Mouse (Mus musculus) heart, adult 2 months (tissue): Measurements from ENCODE around the gene Armc10.

Experiments
- CTCF ChIP-seq: fragments of 200-600 bp; IDR thresholded peaks from 2 replicates; pipeline ENCODE4 v1.8.1; 2022; ENCODE audit warnings: antibody characterized with exemption, mild to moderate bottlenecking, moderate library complexity
- EP300 ChIP-seq: fragments of 200-500 bp; IDR thresholded peaks from 2 replicates; pipeline ENCODE4 v1.6.1; 2011; ENCODE audit warnings: low read depth, low read length, control low read depth; ENCODE audit not compliant: insufficient read depth
- POLR2A ChIP-seq: fragments of 200-500 bp; IDR thresholded peaks from 2 replicates; pipeline ENCODE4 v1.6.1; 2011; ENCODE audit warnings: mild to moderate bottlenecking, low read depth, low read length, control low read depth; ENCODE audit not compliant: insufficient read depth

DNA sequence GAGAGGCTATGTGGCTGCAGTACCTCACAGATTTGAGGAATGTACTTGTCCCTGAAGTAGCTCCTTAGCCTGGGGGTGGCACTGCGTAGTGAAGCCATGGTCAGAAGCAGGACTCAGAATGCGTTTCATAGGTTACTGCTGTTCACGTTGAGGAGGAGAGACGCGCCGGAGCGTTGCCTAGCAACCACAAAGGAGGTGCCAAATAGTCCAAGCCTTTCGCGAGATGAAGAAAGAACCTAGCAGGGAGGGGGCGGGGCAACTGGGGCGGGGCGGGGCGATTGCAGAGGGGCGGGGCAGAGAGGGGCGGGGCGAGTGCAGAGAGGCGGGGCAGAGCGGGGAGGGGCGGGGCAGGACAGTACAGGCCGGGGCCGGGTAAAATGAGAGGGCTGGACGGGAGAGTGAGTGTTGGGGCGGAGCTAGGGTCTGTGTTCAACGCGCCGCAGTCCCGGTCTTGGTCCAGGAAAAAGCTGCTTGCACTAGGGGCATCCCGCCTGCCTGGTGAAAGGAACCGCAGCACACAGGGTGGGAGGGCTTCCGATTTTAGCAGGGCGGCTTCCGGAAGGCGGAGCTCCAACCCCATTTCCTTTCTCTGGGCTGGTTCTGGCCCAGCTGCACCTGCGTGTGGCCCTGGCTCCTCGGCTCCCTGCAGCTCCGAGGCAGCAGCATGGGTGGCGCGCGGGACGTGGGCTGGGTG is at the start of gene Armc10, which contains the start of gene Fbxl13:
- TF ChIP-seq POLR2A, result peak; percentile 67
- TF ChIP-seq EP300, result 0 out of 2 replicates have a peak, but pooled peaks have one; percentile 9
- TF ChIP-seq CTCF, result no peak
